Mouse (Mus musculus): Measurements from ENCODE around the gene Runx2.
A peak's percentile ranks its signal among the peaks of the same experiment; 100 is the strongest.

Runx2 gene

GRCm38 (mm10) chr17:44538921-44539320, 275.7 kb downstream of the Runx2 start:
- DNase-seq (ENCODE audit: low read depth, low spot score) = no peak

DNA sequence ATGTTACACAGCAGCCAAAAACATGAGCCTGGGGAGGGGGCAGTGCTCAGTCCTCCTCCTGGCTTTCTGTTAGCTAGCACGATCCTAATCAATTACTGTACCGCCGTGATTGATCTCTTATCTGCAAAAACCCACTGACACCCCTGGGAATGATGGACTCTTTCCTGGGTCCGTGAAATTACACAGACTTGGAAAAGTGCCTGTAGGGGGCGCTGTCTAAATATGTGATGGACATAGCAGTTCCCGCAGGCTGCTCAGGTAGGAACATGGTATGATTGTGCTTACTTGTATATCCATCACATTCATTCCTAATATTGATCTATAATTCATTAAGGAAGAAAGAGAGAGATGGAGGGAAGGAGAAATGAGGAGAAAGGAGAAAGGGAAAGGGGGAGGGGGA, 284.6 kb downstream of the Runx2 start:
- DNase-seq (ENCODE audit: low read depth, low spot score) = peak; percentile 11

GRCm38 (mm10) chr17:44528617-44529016, 286.0 kb downstream of the Runx2 start:
- DNase-seq (ENCODE audit: low read depth, low spot score) = no peak

- DNase-seq (ENCODE audit: low read depth, low spot score) = no peak
Measured at GRCm38 (mm10) chr17:44524146-44524545, 290.5 kb downstream of the Runx2 start.

GRCm38 (mm10) chr17:44522906-44523305, 291.7 kb downstream of the Runx2 start:
- no peak for DNase-seq (ENCODE audit: low read depth, low spot score)

- DNase-seq (ENCODE audit: low read depth, low spot score) = no peak
Measured at GRCm38 (mm10) chr17:44520122-44521075, 294.2 kb downstream of the Runx2 start.

DNA sequence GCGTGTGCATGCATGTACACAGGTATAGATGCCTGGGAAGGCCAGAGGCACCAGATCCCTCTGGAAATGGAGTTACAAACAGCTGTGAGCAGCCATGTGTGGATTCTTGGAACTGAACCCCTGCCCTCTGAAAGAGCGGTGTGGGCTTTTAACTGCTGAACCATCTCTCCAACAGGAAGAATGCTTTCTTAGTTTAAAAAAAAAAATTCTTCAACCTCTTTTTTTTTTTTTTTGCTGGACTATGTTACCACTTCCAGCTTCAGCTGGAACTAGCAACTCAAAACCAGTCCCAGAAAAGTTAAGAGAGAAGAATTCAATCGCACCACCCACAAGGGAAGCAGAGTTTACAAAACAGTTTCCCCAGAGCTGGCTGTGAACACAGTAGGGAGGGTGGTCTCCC, 295.2 kb downstream of the Runx2 start:
- no peak for DNase-seq (ENCODE audit: low read depth, low spot score)

DNA sequence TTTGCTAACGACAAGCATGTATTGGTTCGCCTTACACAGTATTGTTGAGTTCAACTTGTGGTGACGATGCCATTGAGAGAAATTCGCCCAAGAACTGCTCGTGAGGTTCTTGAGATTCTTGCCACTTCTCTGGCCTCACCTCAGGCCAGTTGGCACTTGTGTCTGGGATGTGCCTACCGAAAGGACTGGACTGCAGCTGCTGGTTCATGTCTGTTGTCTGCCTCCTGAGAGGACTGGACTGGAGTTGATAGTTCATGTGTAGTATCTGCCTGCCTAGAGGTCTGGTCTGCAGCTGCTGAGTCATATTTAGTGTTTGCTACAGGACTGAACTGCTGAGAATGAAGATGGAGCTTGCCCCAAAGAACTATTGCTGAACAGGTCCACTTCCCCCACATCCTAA, 296.4 kb downstream of the Runx2 start:
- no peak for DNase-seq (ENCODE audit: low read depth, low spot score)

GRCm38 (mm10) chr17:44508198-44508715, 306.3 kb downstream of the Runx2 start:
- no peak for DNase-seq (ENCODE audit: low read depth, low spot score)

DNA sequence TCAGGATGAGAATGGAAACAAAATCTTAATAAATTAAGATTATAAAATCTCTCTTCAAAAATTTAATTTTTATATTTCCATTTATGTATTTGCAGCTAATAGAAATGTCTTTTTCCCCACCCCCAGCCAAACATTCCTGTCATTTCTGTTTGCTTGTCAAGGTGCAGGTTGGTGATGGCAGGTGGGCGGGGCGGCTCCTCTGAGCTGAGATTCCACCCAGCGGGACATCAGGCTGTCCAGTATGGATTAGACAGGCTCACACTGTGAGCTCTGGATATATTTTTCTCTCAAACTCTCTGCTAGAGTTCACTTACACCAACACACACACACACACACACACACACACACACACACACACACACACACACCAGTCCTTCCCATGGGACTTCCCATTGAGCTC, 306.9 kb downstream of the Runx2 start:
- DNase-seq (ENCODE audit: low read depth, low spot score) = no peak

DNA sequence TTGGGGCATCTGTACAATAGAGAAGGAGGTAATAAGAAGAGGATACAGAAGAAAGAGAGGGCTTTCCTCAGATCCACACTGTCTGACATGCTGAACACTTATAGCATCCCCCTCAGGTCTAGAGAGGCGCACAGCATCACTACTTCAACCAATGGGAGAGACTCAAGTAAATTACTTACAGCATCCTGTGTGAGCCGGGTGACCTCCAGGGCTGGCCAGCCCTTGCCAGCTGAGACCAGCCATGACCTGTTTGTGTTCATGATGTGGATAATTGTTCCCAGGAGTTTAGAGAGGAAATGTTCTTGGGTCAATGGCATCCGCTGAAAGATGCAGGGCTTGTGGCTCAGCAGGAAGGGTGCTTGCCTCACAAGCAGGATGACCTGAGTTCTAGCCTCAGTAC, 308.1 kb downstream of the Runx2 start:
- DNase-seq (ENCODE audit: low read depth, low spot score) = no peak

DNA sequence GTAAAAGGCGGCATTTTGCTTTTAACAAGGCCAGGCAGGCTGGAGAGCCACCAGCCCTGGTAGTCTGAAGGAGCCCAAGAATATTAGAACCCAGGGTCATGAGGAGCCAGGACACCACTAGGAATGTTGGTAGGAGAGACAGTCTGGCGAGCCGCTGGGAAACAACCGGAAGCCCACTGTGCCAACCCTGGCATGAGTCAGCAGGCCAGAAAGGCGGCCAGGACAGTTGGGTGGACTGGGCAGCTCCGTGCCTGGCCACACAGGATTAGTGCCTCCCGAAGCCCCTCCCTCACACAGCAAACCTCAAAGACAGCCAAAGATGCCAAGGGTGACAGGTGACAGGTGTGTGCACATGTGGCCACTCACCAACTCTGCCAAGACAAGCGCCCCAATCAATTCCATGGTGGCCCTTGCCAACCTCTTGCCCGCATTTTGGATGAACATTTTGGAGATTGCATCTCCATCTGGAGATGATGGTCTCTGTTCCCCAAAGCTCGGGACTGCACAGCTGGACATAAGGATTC, 309.7 kb downstream of the Runx2 start:
- DNase-seq (ENCODE audit: low read depth, low spot score) = no peak

DNA sequence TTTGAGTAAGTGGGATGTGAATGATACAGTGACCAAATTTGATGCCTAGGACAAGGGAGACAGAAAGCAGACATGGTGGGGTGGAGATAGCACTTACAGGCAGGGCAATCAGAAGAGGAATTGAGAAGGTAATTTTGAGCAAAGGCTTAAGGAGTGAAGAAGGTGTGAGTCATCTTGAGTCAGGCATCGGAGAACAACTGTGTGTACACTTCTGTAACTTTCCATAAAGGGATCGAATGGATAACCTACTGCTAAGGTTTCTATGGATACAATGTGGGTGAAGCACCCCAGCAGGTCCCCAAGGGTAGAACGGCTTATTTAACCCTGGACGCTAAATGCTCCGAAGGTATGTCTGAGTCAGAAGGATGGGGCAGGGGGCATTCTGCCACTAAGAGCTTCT, 312.4 kb downstream of the Runx2 start:
- DNase-seq (ENCODE audit: low read depth, low spot score) = no peak

DNA sequence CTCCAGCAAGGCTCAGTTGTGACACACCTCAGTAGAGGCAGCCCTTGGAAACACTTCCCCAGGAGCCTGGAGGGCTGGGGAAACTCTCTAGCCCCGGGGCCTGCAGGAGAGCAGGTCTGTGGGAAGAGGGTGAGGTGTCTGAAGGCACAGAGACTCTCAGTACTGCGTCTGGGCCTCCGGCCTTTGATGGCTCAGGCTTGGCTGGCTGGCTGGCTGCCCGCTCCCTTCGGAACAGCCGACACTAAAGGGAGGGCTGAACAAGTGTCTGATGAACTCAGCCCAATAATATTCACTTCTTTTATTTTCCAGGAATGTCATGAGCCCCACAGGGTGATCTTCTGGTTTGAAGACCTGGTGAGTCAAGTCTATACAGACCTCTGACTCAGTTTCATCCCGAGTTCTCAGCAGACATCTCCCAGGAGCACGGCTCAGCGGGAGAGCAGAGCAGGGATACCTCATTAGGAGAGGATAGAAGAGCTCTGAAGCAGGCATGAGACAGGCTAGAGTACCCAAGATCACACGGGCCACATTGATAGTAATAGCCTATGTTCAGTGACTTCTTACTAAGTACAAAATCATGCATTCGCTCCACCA, 314.2 kb downstream of the Runx2 start:
- DNase-seq (ENCODE audit: low read depth, low spot score) = no peak

DNA sequence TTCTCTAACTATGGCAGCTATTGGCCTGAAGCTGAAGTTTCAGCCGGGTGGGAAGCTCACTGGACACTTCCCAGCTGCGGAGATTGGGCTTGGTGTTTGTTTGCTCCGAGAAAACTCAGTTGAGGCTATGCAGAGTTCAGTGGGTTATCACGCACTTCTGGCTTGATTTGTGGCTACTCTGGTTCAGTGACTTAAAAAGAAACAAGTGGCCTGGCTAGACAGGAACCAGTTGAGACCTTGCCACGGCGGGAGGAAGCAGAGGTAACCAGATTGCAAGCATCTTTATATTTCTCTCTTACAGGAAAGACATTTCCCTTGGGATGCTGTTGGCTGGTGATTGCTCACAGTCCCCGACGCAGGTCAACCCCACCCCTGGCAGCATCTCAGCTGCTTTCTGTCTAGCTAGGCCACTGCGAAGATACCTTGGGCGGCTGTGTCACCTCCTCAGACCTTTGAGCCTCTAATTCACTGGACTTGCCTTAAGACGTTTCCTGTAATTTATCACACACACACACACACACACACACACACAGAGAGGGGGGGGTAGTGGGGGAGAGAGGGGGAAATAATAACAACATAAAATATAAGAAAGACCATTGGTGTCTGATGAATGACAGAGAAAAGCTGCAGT, 324.3 kb downstream of the Runx2 start:
- no peak for DNase-seq (ENCODE audit: low read depth, low spot score)

DNA sequence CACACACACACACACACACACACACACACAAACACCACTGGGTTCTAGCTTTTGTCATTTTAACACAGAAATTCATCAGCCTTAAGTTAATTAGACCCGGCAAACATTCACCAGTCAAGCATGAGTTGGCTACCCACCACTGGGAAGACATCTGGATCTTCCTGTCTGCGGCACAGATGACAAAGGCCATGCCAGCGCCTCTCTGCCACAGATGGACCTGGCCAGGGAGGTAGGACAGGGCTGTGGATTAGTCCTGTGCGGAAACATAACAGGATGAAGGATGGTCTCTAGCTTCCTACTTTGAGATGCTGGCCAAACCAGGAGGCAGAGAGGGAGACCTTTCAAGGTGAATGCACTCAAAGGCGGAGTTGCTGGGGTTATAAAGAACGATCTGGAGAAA, 325.3 kb downstream of the Runx2 start:
- DNase-seq (ENCODE audit: low read depth, low spot score) = no peak

GRCm38 (mm10) chr17:44487514-44488244, 326.9 kb downstream of the Runx2 start:
- DNase-seq (ENCODE audit: low read depth, low spot score) = no peak

- DNase-seq (ENCODE audit: low read depth, low spot score) = no peak
Measured at GRCm38 (mm10) chr17:44485337-44485736, 329.3 kb downstream of the Runx2 start.

DNA sequence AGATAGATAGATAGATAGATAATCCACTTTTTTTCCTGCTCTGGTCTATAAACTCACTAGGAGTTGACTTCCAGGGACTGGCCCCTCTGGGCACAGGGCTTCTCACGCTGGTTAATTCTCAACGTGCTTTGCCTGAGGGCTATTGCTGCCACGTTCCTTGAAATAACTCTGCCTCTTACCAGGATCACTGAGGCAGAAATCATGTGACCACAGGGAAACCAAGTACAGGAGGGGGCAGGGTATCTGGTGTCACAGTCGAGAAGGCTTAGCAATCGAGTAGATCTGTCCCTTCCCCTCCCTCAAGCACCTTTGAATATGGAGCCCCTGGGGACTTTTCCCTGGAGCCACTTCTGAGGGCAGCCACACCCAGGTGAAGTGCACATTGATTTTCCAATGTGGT, 334.7 kb downstream of the Runx2 start:
- DNase-seq (ENCODE audit: low read depth, low spot score) = no peak

DNA sequence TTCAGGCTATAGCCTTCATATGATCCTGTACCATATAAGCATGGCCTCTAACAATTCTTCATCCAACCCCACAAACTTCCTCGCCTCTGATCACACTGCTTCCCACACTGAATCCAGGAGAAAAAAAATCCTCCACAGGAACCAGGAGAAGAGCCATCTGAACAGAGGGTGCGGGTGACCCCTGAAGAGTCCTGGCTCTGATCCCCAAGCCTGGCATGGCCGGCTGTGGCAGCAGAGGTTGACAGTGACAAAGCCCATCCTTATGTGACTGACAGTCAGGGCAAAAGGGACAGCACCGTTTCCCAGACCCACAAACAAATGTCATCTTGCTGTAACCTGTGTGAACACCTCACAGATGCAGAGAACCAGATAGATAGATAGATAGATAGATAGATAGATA, 335.1 kb downstream of the Runx2 start:
- DNase-seq (ENCODE audit: low read depth, low spot score) = no peak

- no peak for DNase-seq (ENCODE audit: low read depth, low spot score)
Measured at GRCm38 (mm10) chr17:44475910-44476309, 338.7 kb downstream of the Runx2 start.

DNA sequence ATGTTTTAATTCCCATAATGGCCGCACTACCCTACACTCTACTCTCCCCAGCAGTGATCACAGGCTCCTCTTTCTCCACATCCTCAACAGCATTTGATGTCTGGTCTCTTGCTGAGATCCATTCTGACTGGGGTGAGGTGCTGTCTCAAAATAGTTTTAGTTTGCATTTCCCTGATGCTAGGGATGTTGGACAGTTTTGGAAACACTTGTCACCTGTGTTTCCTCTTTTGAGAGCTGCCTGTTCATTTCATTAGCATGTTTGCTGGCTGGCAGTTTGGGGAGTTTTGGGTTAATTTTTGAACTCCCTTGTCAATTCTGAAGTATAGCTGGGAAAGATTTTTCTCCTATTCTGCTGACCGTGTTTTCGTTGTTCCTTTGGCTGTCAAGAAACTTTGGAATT, 340.3 kb downstream of the Runx2 start:
- DNase-seq (ENCODE audit: low read depth, low spot score) = no peak
